Mouse (Mus musculus): ENCODE measurements at regions not wholly inside any gene's neighbourhood (a gene's known extent, or its start where the extent isn't known, plus 50 kb on each side); places are given as distances from the start of the nearest gene placed in this dataset.

- no peak for DNase-seq (ENCODE audit: low spot score in 2 of 2)
Measured at GRCm38 (mm10) chr3:147571850-147572249, 719.7 kb downstream of the Ttll7 start.

- DNase-seq (ENCODE audit: low spot score in 2 of 2) = no peak
Measured at GRCm38 (mm10) chr3:147545329-147546006, 693.3 kb downstream of the Ttll7 start.

DNA sequence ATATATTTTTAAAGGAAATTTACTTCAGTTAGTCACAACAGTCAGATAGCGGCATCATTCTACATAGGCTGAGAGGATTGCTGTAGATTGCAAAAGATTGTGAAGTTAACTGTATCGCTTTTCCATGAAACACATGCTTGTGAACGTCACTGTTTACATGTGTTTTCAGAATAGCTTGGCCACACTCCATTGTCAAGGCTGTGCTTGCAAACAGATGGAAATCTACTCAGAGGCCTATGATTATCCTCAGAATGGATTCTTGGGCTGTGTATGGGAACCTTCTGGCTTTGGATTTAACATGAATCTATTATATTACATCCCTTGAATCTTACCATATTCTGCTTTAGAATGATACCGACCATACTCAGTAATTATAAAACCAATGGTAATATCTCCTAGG is 690.1 kb downstream of the Ttll7 start:
- DNase-seq (ENCODE audit: low spot score in 2 of 2) = no peak

- DNase-seq (ENCODE audit: low spot score in 2 of 2) = no peak
Measured at GRCm38 (mm10) chr3:147537584-147537983, 685.4 kb downstream of the Ttll7 start.

- no peak for DNase-seq (ENCODE audit: low spot score in 2 of 2)
Measured at GRCm38 (mm10) chr3:147532196-147532595, 680.0 kb downstream of the Ttll7 start.

DNA sequence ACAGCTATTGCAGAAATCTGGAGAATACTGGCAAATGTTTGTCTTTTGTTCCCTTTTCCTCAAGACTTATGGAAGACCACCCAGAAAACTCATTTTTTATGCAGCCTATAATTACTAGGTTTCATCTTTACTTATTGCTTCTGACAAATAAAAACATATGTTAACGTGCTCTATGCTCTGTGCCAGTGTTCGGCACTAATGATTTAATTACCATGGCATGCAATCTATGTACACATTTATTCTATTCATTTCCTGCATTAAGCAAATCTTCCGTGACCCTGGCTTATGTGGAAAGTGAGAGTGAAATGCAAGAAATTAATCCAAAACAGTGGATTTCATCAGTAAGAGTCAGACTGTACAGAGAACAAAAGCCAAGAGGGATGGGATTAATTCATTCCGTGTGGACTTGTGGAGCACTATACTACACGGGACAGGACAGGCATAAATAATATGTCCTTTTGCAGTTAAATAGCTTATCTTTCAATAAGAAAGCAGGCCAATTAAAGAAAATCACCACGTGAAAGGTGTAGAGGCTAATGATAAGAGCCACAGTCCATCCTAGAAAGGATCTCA is 679.5 kb downstream of the Ttll7 start:
- no peak for DNase-seq (ENCODE audit: low spot score in 2 of 2)

Data from right cerebral cortex, postnatal 10 days (tissue).